Mouse (Mus musculus) brain, embryonic 14.5 days (tissue): ENCODE data around the gene Jazf1. TPM values are rescaled to one million over a fixed set of nuclear protein-coding genes. Genes with fewer than 3 reads are reported as not detected.
A peak's percentile ranks its signal among the peaks of the same experiment; 100 is the strongest.

Experiments
- DNase-seq: peaks from one replicate; pipeline ENCODE4 v3.0.0-alpha.2; 2011; ENCODE audit warnings: low read depth
- CTCF ChIP-seq: fragments of 200-500 bp; IDR thresholded peaks from 2 replicates; pipeline ENCODE4 v1.5.1; 2012; ENCODE audit warnings: inconsistent platforms, mild to moderate bottlenecking, moderate library complexity, borderline replicate concordance; ENCODE audit not compliant: insufficient read depth, insufficient read length; ENCODE audit errors: extremely low read depth
- POLR2A ChIP-seq: fragments of 200-500 bp; IDR thresholded peaks from 2 replicates; pipeline ENCODE4 v1.6.1; 2012; ENCODE audit warnings: mild to moderate bottlenecking, inconsistent platforms, borderline replicate concordance; ENCODE audit not compliant: poor library complexity, insufficient read depth, insufficient read length, severe bottlenecking; ENCODE audit errors: extremely low read depth
- polyA plus RNA-seq: library from polyadenylated mRNA; depleted of rRNA; stranded (reverse); fragments of >200 nt; gene quantifications from 2 replicates; pipeline ENCODE4 v1.2.3, GENCODE M21; 2012

Jazf1 gene
- polyA plus RNA-seq, 1 experiment = 26.8 TPM

- TF ChIP-seq CTCF (no peak), POLR2A (no peak)
- peak; percentile 52 for DNase-seq
These were observed 206.5 kb downstream of the Jazf1 start for GRCm38 (mm10) chr6:52861928-52862327.

- TF ChIP-seq POLR2A = no peak
- no peak for TF ChIP-seq CTCF
- DNase-seq = peak; percentile 78
These were observed 207.1 kb downstream of the Jazf1 start for GRCm38 (mm10) chr6:52861186-52861820.

DNA sequence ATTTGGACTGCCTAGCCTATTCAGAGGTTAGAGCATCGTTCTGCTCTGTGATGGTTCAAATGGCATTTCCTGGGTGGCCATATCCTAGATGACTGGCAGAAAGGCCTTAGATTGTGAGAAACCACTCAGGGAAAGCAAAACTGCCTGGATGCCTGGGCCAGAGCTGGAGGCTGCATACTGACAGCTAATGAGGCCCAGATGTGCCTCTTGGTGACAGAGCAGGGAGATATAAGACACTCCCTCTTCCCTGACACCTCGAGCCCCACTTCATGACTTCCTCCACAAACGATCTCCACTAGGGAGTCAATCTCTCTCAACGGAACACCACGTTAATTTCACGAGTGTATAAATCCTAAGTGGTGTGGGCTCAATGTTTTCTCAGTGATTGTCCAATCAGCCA is 207.7 kb downstream of the Jazf1 start:
- TF ChIP-seq POLR2A (no peak), CTCF (no peak)
- DNase-seq = no peak

- TF ChIP-seq POLR2A = no peak
- DNase-seq = peak; percentile 89
These were observed 209.5 kb downstream of the Jazf1 start for GRCm38 (mm10) chr6:52858911-52859431.

DNA sequence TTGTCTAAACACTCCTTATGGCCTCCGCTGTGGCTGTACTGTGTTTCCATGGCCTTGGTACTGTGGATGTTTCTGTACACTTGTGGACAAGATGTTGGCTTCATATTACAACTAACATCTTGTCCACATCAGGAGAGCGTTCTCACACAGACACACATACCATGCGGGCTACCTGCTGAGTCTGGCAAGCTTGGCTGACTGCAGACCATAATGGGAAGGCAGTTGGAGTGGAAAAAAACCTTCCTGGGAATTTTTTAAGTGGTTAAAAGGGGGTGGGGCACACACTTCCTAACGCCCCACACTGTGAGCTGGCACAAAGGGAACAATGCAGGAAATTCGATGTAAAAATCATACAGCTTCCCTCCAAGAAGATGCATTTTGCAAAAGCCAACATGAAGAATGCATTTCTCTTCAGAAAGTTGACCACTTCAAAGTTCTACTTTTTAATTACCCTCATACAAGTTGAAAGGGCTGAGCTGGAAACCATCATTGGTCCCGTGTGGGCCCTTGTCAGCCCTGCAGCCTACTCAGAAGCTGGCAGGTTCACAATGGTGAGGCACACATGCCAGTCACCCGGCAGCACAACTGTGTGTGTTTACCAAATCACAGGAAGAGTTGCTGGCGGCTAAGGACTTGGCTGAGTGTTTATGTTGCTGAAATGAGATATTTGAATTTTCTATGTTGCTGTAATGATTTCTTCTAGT is 215.9 kb downstream of the Jazf1 start:
- TF ChIP-seq CTCF (no peak), POLR2A (no peak)
- DNase-seq = peak; percentile 81

DNA sequence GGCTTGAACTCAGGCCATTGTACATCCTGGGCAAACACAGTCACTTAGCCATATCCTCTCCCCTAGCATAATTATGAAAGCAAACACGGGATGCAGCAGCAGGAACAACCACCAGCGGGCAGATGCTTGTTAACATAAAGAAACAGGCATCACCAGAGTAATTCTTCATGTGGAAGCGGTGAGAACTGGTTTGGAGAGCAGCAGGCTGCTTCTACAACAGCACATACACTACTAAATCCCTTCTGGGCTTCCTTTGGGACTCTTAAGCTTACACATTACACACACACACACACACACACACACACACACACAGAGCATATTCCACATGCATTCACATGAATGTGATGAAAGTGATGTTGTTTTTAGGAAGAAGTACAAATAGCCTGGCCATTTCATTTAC is 216.5 kb downstream of the Jazf1 start:
- DNase-seq = peak; percentile 80
- TF ChIP-seq CTCF = peak; percentile 16; the same call in 1 of the 2 replicates
- TF ChIP-seq POLR2A = no peak

- DNase-seq = peak; percentile 93
- TF ChIP-seq POLR2A (no peak), CTCF (no peak)
These were observed 217.4 kb downstream of the Jazf1 start for GRCm38 (mm10) chr6:52851019-52851418.

DNA sequence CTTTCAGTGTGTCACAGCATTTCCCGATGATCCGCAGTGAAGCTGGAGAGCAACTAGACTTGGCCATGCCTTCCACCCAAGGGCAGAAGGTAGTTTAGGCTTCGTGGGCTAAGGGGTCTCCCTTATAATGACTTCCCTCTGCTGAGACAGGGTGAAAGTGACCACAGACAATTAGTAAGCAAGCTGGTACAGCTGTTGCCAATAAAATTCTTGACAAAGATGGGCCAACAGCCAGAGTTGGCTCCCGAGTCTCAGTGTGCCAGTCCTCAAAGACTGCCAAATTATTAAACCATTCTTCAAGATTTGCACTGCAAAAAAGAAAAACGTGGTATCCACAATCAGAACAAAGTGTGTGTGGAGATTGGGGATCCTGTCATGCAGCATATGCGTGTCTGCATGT is 220.2 kb downstream of the Jazf1 start:
- TF ChIP-seq POLR2A (no peak), CTCF (no peak)
- no peak for DNase-seq

DNA sequence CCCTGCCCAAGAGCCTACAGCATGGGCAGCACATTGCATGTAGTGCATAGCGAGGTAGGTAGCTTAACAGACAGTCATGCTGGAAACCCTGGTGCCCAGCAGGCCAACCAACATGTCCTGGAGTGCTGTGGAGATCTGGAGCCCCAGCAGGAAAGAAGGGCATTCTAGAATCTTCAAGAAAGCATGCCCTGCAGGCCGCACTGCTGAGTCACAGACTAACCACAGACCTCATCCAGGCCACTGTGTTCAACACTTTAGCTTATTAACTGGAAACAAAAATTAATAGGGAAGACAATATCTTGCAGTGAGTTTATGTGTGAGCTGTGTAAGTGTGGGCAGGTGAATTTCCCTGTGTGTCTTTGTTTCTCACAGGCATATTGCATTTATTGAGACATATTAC is 222.1 kb downstream of the Jazf1 start:
- TF ChIP-seq POLR2A (no peak), CTCF (no peak)

DNA sequence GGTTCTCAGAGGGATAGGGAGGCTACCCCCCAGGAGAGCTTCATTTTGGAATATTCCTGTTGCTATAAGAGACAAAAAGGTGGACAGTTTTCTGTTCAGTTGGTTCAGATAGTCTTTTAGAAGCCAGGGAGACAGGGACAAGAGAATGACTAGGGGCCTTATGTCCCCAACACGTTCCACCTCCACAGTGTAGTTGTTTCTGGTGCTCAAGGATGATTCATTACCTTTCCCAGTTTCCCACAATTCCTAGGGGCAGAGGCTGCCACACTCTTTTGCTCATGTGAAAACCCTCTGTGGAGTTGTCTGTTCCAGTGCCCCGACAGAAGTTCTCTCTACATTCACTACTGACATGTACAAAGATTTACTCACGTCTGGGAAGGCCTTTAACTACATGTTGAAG is 223.7 kb downstream of the Jazf1 start:
- DNase-seq = no peak
- TF ChIP-seq CTCF = no peak

More for the DNA sequence above, 222.1 kb downstream of the Jazf1 start:
- DNase-seq = no peak

DNA sequence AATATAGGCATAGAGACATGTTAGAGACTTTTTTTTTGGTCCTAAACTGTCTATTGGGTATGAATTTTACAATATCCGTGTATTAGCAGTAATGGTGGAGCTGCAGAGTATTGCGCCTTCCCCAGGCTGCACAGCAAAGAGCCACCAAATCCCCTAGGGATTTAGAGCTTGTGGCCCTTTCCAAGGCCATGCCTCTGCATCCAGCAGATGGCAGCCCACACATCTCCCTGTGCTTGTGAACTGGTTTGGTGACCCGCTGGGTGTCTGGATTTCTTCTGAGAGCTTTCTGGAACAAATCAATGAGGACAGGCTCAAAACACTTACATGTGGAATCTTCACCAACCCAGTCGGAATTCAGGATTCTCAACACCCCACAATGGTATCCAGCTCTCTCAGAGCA is 225.4 kb downstream of the Jazf1 start:
- no peak for TF ChIP-seq POLR2A
- TF ChIP-seq CTCF = peak; percentile 46; the same call in 1 of the 2 replicates
- DNase-seq = peak; percentile 52

- TF ChIP-seq POLR2A (no peak), CTCF (no peak)
- DNase-seq = no peak
These were observed 225.8 kb downstream of the Jazf1 start for GRCm38 (mm10) chr6:52842598-52842997.
